Mouse (Mus musculus) R1 (cell line): ENCODE data around the gene St3gal5.
"Not testable (repeated sequence)": the region's sequence is repeated elsewhere in the genome, so short reads cannot be mapped to it uniquely, and the experiment has no call there.

Source experiments
- DNase-seq: peaks from one replicate; pipeline ENCODE4 v3.0.0-alpha.2; 2018; ENCODE audit warnings: low read depth, low spot score

St3gal5 gene

GRCm38 (mm10) chr6:72097181-72097995, at the start of gene St3gal5:
Gene St3gal5 (plus strand): TSS chr6:72097592.
- DNase-seq = peak; percentile 93

- DNase-seq = no peak
Measured at GRCm38 (mm10) chr6:72048643-72049042, 48.7 kb upstream of the St3gal5 start.

DNA sequence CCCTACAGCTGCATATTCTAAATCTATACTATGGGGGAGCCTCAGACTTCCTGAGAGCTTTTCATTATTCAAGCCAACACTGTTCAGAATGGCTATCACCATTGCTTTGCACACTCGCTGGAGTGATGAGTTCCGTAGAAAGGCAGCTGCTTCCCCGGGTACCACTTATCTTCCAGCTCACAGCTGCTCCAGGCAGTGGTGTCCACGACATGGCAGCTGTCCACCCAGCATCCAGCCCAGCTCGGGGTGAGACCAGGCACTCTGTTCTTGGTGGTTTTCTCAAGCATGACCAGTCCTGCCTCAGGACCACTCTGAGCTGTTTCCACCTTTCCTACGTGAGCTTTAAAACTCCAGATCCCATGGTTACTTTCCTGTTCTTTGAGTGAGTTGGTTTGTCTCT, 47.5 kb upstream of the St3gal5 start:
- DNase-seq = no peak

DNA sequence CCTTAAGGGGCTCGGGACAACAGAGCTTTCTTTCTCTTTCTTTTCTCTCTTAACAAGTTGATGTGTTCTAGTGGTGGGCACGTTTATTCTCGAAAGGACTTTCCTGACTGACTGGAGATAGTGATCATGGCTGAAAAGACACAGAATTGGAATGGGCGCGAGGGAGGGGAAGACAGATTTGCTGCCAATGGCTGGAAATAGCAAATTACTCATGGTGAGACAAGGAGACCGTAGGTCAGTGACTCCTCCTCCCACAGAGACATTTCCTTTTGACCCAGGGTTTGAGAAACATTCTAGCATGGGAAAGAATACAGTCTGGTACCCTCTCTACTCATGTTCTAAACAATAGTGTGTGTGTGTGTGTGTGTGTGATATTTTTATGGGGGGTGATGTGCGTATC, 46.6 kb upstream of the St3gal5 start:
- DNase-seq = no peak

DNA sequence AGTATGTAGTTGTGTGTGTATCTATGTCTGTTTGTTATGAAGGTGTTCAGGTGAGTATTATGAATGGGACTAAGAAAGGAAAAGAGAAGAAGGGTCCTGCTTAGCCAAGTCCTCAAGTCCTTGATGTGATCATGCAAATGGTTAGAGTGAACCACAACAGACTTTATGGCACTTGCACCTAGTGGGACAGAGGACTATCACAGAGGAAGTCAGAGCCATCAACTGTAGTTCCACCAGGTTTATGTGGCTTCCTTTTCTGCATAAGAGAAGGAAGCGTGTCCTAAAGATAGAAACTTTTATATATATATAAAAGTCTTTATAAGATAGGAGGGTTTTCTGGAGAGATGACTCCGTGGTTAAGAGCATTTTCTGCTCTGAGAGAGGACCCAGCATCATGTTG, 46.1 kb upstream of the St3gal5 start:
- DNase-seq = no peak

GRCm38 (mm10) chr6:72051757-72052156, 45.6 kb upstream of the St3gal5 start:
- DNase-seq = no peak

DNA sequence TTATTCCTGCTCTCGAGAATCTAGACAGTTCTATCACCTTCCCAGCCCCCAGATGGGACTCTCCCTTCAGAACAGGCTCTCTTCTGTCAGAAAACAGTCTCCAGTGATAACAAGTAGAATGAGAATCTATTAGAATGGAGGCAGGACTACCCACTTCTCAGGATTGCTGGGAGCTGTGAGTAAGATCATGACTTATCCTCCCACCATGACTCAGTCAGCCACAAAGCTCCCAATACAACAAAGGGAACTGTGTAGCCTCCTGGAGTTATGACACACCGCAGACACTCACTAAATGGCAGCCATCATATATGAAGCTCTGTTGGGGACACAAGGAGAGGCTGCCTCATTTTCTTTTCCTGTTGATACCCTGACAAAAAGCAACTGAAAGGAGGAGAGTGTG, 40.8 kb upstream of the St3gal5 start:
- no peak for DNase-seq

DNA sequence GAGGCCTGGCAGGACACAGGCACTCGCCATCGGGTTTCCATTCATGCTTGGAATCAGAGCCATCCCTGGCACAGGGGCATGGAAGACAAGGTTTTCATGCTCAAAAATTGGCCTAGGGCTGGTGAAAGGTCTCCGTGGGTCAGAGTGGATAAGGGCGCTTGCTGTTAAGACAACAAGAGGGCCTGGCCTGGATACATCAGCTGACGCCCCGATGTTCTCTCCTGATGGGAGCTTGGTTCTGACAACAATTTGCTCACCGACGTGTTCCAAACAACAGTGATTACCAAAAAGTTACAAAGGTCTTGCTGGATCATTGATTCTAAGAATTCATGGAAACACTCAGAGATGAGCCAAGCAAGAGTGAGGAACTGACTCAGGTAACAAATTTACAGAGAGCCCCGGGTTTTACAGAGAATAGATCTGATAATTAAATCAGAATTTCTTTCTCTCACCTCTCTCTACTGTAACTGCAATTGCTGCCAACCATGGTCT, 38.9 kb upstream of the St3gal5 start:
- DNase-seq = no peak

DNA sequence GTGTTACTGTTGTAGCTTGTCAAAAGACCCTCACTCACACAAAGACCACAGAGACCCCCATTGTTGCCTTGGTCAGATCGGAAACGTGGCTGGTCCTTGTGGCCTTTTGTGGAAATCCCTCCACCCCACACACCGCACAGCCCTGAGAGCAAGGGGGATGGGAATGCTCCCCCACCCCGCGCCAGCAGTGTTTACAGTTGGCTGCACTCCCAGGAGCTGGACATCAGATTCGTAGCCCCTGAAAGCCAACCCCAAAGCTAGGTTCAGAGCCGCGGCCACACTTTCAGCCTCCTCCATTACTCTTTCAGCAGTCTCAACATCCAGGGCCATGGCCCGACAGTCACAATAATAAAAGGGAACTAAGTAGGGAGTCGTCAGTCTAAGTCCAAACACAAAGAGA, 36.7 kb upstream of the St3gal5 start:
- DNase-seq = not testable (repeated sequence)

GRCm38 (mm10) chr6:72063718-72064117, 33.7 kb upstream of the St3gal5 start:
- DNase-seq = no peak

- DNase-seq = no peak
Measured at GRCm38 (mm10) chr6:72065988-72066387, 31.4 kb upstream of the St3gal5 start.

GRCm38 (mm10) chr6:72068436-72068835, 29.0 kb upstream of the St3gal5 start:
- DNase-seq = no peak

- DNase-seq = no peak
Measured at GRCm38 (mm10) chr6:72071281-72071870, 26.0 kb upstream of the St3gal5 start.

DNA sequence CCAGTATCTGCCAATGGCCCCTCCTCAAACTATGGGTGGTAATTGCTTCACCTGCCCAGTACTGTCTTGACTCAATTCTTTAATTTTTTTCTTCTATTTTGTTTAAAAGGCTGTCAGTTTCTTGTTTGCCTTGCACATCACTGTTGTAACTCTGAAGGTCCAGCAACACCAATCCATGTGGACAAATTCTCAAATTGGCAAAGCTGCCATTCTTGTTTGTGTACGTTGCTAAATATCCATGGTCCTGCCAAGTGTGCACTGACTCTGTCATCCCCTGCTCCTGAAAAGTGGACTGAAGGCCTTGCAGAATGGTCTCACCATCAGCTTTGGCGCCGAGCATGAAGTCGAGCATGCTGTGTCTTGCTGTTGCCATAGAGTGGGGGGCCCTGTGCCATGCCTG, 23.6 kb upstream of the St3gal5 start:
- no peak for DNase-seq

GRCm38 (mm10) chr6:72076512-72076911, 20.9 kb upstream of the St3gal5 start:
- no peak for DNase-seq

DNA sequence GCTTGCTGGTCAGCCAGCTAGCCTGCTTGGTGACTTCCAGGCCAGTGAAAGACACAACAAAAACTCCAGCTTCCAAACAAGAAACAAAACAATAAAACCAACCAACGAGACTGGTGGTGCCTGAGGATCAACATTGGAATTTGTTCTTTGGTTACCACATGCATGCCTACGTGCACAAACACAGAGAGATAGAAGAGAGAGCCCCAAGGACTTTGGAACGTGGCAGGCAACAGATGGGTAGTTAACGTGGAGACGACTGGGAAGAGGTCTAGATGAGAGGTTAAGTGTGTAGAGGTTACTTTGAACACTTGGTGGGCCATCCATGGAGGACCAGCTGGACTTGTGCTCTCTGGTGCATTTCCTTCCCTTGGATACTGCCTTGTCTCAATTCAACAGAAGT, 19.2 kb upstream of the St3gal5 start:
- no peak for DNase-seq

GRCm38 (mm10) chr6:72081318-72082024, 15.9 kb upstream of the St3gal5 start:
- DNase-seq = no peak

DNA sequence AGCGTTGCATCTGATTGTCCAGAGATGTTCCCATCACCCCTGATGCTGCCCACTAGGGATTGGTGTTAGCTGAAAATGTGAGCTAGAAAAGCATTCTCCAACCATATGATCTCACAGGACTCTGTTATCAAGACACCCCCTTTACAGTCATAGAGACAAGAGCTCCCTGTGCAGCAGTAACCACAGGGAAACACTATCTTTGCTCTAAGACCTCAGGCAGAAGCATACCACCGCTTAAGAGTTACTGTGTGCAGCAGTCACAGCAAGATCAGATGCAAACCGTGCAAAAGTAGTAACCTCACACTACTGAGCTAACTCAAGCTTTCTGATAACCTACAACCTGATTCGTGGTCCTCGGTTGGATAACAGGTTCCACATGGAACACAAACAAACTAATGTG, 10.0 kb upstream of the St3gal5 start:
- DNase-seq = no peak

GRCm38 (mm10) chr6:72089865-72090264, 7.5 kb upstream of the St3gal5 start:
- DNase-seq = peak; percentile 60

DNA sequence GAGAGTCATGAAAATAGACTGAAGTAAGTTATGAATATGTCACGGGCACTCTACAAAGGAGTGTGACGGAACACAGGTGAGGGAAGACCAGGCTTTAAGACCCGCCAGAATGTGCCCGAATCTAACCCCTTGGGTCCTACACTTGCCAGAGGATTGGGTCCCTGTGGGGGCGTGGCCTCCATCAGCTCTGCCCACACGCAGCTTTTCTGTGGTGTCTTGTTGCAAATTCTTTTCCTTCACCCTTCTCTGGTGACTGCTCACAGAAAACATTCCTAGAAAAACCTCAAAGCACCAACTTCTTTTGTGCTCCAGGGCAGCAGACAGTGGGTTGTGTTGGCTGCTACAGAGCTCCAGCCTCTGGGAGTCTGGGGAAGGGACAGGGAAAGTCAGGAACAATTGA, 6.4 kb upstream of the St3gal5 start:
- peak; percentile 82 for DNase-seq

DNA sequence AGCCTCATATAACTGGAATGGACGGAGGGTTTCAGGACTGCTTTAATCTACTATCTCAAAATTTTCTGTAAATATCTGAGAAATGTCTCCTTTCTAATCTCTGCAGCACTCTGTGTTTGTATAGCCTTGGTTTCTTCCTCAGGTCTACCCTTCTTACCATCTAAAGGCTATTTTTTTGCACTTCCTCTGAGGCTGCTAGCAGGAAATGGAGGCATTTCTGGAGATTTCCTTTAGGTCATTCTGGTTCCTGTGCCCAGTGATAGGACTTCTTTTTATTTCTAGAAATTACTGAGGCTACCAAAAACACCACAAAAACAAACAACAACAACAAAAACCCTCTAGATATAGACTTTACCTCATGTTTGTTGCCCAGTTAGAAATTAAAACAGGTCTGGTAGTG, 4.3 kb upstream of the St3gal5 start:
- DNase-seq = no peak

GRCm38 (mm10) chr6:72096217-72096616, 1.2 kb upstream of the St3gal5 start:
- DNase-seq = no peak

DNA sequence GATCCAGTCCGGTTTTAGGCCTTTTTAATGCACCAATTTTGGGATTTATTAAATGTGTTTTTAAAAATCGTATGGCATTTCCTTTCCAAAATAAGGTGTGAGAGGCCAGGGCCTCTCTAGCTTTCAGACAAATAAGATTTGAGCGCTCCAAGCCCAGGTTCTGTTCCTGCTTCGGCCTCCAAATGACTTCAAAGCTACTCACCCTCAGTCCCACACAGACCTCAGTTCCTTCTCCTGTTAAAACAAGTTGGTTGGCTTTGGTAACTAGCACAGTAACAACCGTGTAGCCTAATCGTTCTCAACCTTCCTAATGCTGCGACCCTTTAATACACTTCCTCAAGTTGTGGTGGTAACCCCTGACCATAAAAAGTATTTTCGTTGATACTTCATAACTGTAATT, 723 bp upstream of the St3gal5 start:
- no peak for DNase-seq
